ENCODE assay signal across 8 mouse cellular contexts in the genomic region with DNA sequence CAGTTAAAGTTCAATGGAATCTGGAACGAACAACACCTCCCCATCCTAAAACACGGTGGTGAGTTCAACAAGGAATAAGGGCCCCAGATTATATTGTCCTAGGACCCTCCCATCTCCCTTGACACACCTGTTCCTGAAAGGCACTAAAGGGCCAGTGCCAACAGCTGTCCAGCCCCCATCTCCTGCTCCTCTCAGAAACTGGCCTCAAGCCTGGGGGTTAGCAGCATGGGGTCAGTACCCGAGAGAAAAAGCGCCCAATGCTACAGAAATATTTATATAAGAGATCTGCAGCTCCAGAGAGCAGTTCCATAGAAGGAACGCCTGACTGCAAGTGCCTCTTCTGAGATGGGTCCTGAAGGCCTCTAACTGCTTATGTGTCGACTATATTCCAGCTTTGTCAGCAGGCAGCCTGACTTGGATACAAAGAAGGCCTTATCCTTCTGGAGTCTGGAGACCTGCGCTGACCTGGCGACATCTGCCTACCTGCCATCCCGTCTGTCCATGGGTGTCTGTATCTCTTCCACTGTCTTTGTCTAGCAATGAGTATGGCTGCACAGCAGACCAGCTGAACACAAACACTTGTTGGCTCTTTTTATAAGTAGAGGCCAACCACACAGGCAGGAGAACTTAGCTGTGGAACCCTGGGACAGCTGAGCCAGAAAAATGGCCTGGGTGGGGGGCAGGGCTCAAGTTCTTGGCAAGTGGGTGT. TPM values are rescaled to one million over a fixed set of nuclear protein-coding genes. Genes with fewer than 3 reads are reported as not detected.
DNase-seq lines count a peak whose midpoint lies in the region; ATAC-seq and TF ChIP-seq lines count a peak whose summit lies in the region.
"Had no signal": no experiment of that assay in that cellular context is flagged by ENCODE, and none has a peak within 500 bp of the region (broad histone marks: within the 10 kb centered on the region; RNA-seq: fewer than 3 reads in every experiment).

No protein-coding gene starts in this region.

- ATAC-seq in embryonic facial prominence, embryonic 15.5 days (ENCODE audit: insufficient number of reproducible peaks, low FRiP score, low TSS enrichment, low read depth): no peak
- no peak for ATAC-seq in hindbrain, embryonic 15.5 days (ENCODE audit: low FRiP score, low read depth)
- no peak for ATAC-seq in neural tube, embryonic 13.5 days (ENCODE audit: low read depth)

- no peaks in the 10 kb centered on the region for H3K27me3 ChIP-seq in embryonic facial prominence, embryonic 15.5 days
- peaks cover 21% of the 10 kb centered on the region for H3K27me3 ChIP-seq in hindbrain, embryonic 15.5 days
- H3K27me3 ChIP-seq in neural tube, embryonic 13.5 days: peaks cover 29% of the 10 kb centered on the region

- H3K4me1 ChIP-seq in embryonic facial prominence, embryonic 15.5 days: peaks cover 87% of the 10 kb centered on the region
- peaks cover 64% of the 10 kb centered on the region for H3K4me1 ChIP-seq in hindbrain, embryonic 15.5 days (replicated peaks)
- peaks cover 78% of the 10 kb centered on the region for H3K4me1 ChIP-seq in neural tube, embryonic 13.5 days (replicated peaks)

- H3K9me3 ChIP-seq in embryonic facial prominence, embryonic 15.5 days (replicated peaks): no peaks in the 10 kb centered on the region
- no peaks in the 10 kb centered on the region for H3K9me3 ChIP-seq in hindbrain, embryonic 15.5 days
- no peaks in the 10 kb centered on the region for H3K9me3 ChIP-seq in neural tube, embryonic 13.5 days

- peak overlapping the region; percentile 84 for H3K4me2 ChIP-seq in embryonic facial prominence, embryonic 15.5 days (replicated peaks)
- peak overlapping the region; percentile 82; the same call in 1 of the 2 replicates for H3K4me2 ChIP-seq in hindbrain, embryonic 15.5 days
- peak overlapping the region; percentile 83 for H3K4me2 ChIP-seq in neural tube, embryonic 13.5 days

- peak overlapping the region; percentile 93; the same call in 1 of the 2 replicates for H3K27ac ChIP-seq in layer of hippocampus, adult 2 months
- 0 out of 2 replicates have a peak overlapping the region, but pooled peaks have one; percentile 88 for H3K27ac ChIP-seq in embryonic facial prominence, embryonic 15.5 days (replicated peaks)
- peak overlapping the region; percentile 74; the same call in 1 of the 2 replicates for H3K27ac ChIP-seq in hindbrain, embryonic 15.5 days (replicated peaks)
- peak overlapping the region; percentile 94 for H3K27ac ChIP-seq in neural tube, embryonic 13.5 days (replicated peaks)

- TF ChIP-seq CTCF in layer of hippocampus, adult 2 months (conservative IDR thresholded peaks at IDR 0.05): no peak

- 77% methylated on average over 9 of the region's 9 CpGs for WGBS in embryonic facial prominence, embryonic 15.5 days
- WGBS in hindbrain, embryonic 15.5 days: 65% methylated on average over 9 of the region's 9 CpGs
- WGBS in neural tube, embryonic 13.5 days: 59% methylated on average over 9 of the region's 9 CpGs

- DNase-seq in layer of hippocampus, adult 2 months (ENCODE audit: low spot score in 2 of 2): no peak
- no peak for DNase-seq in layer of hippocampus, adult 18-20 months (ENCODE audit: low spot score in 2 of 2)
- DNase-seq in cerebellum, adult 9-11 months: no peak
- DNase-seq in cerebellum, postnatal 4 days (ENCODE audit: low spot score in 2 of 2): no peak
- DNase-seq: cerebellum, adult 11-12 months had no signal

- no peak overlapping the region for H3K4me3 ChIP-seq in layer of hippocampus, adult 2 months
- H3K4me3 ChIP-seq in embryonic facial prominence, embryonic 15.5 days (replicated peaks): no peak overlapping the region
- H3K4me3 ChIP-seq in hindbrain, embryonic 15.5 days: no peak overlapping the region
- no peak overlapping the region for H3K4me3 ChIP-seq in neural tube, embryonic 13.5 days

- H3K9ac ChIP-seq in embryonic facial prominence, embryonic 15.5 days: no peak overlapping the region
- H3K9ac ChIP-seq in hindbrain, embryonic 15.5 days: no peak overlapping the region
- no peak overlapping the region for H3K9ac ChIP-seq in neural tube, embryonic 13.5 days

- H3K36me3 ChIP-seq in embryonic facial prominence, embryonic 15.5 days: no peaks in the 10 kb centered on the region
- H3K36me3 ChIP-seq in hindbrain, embryonic 15.5 days: no peaks in the 10 kb centered on the region
- no peaks in the 10 kb centered on the region for H3K36me3 ChIP-seq in neural tube, embryonic 13.5 days

RNA-seq across cellular contexts. Expression of gene Notch1, which starts 11.5 kb away (rescaled TPM):
- 10 to 100 TPM; 32.7 to 35.7 TPM for total RNA-seq in layer of hippocampus, adult 2 months (2021)
- 10 to 100 TPM; 26.4 to 26.9 TPM for total RNA-seq in layer of hippocampus, adult 18-20 months (2021)
- polyA plus RNA-seq in embryonic facial prominence, embryonic 15.5 days (2015; fragmentation: Nextera tagmentation; extraction: Ambion mirVana): 26.0 and 30.3 TPM in 2 replicates
- polyA plus RNA-seq in hindbrain, embryonic 15.5 days (2015; fragmentation: Nextera tagmentation; extraction: Ambion mirVana): 16.3 and 18.2 TPM in 2 replicates
- 19.3 and 20.5 TPM in 2 replicates for polyA plus RNA-seq in neural tube, embryonic 13.5 days (2015; fragmentation: Nextera tagmentation; extraction: Ambion mirVana)

RNA-seq across cellular contexts. Expression of gene Sec16a, which starts 59.9 kb away (rescaled TPM):
- 10 to 100 TPM; 49.3 to 51.3 TPM for total RNA-seq in layer of hippocampus, adult 2 months (2021)
- total RNA-seq in layer of hippocampus, adult 18-20 months (2021): 10 to 100 TPM; 50.3 to 50.4 TPM
- 25.9 and 27.0 TPM in 2 replicates for polyA plus RNA-seq in embryonic facial prominence, embryonic 15.5 days (2015; fragmentation: Nextera tagmentation; extraction: Ambion mirVana)
- polyA plus RNA-seq in hindbrain, embryonic 15.5 days (2015; fragmentation: Nextera tagmentation; extraction: Ambion mirVana): 17.5 and 21.6 TPM in 2 replicates
- polyA plus RNA-seq in neural tube, embryonic 13.5 days (2015; fragmentation: Nextera tagmentation; extraction: Ambion mirVana): 18.4 and 20.7 TPM in 2 replicates
